Mouse (Mus musculus) olfactory bulb, adult 2 months (tissue): ENCODE results near the gene Rpusd1.

ENCODE experiments used
- CTCF ChIP-seq: fragments of 200-500 bp; IDR thresholded peaks from 2 replicates; pipeline ENCODE4 v1.5.1; 2012; ENCODE audit warnings: low read depth, mild to moderate bottlenecking, low read length, moderate library complexity; ENCODE audit not compliant: insufficient read depth
- POLR2A ChIP-seq: fragments of 200-500 bp; IDR thresholded peaks from 2 replicates; pipeline ENCODE4 v1.6.1; 2012; ENCODE audit warnings: mild to moderate bottlenecking, low read depth, low read length, moderate library complexity; ENCODE audit not compliant: insufficient read depth

- no peak for TF ChIP-seq CTCF
- peak; percentile 72 for TF ChIP-seq POLR2A
Measured at GRCm38 (mm10) chr17:25727265-25728008, at the start of gene Rpusd1, which contains the start of gene Chtf18.
